ENCODE assay signal across 7 mouse cellular contexts in the genomic region with DNA sequence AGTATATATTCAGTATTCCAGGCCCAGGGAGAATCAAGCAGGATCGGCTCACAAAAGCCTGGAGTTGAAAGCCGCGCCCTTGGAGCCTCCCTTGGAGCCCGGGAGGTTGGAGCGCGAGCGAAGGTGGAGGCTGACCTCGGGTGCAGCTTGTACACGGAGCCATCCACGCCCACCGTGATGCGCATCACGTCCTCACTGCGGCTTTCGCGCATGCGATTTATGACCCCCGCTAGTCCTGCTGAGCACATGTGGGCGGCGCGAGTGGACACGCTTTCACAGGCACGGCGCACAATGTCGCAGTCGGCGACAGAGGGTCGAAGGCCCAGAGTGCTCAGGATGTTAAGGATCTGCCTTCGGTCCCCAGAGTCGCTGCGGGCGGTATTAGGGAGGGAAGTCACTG. TPM values are rescaled to one million over a fixed set of nuclear protein-coding genes. Genes with fewer than 3 reads are reported as not detected.
A peak's percentile ranks its signal among the peaks of the same experiment; 100 is the strongest.
DNase-seq lines count a peak whose midpoint lies in the region; ATAC-seq and TF ChIP-seq lines count a peak whose summit lies in the region.

No protein-coding gene starts in this region.

- TF ChIP-seq POLR2A in lung, adult 2 months (IDR thresholded peaks at IDR 0.05; ENCODE audit: borderline replicate concordance, extremely low read depth, low read depth, low read length) = no peak

- TF ChIP-seq CTCF in lung, adult 2 months (IDR thresholded peaks at IDR 0.05; ENCODE audit: insufficient read depth, low read length) = no peak

- H3K4me2 ChIP-seq in lung, embryonic 15.5 days = peak overlapping the region; percentile 75
- peak overlapping the region; percentile 82 for H3K4me2 ChIP-seq in midbrain, embryonic 14.5 days (ENCODE audit: low read length)

- H3K9ac ChIP-seq in lung, embryonic 15.5 days = peak overlapping the region; percentile 44
- H3K9ac ChIP-seq in midbrain, embryonic 14.5 days (replicated peaks; ENCODE audit: low read length) = peak overlapping the region; percentile 70

- 3% methylated on average over 32 of the region's 32 CpGs for WGBS in lung, embryonic 15.5 days
- WGBS in lung, adult 2 months = 15% methylated on average over 32 of the region's 32 CpGs
- WGBS in midbrain, embryonic 14.5 days = under 1% methylated on average over 32 of the region's 32 CpGs

- no peaks in the 10 kb centered on the region for H3K36me3 ChIP-seq in lung, embryonic 15.5 days
- no peaks in the 10 kb centered on the region for H3K36me3 ChIP-seq in midbrain, embryonic 14.5 days (ENCODE audit: control insufficient read depth, insufficient read depth, low read length)

- H3K4me3 ChIP-seq in lung, embryonic 15.5 days = peak overlapping the region; percentile 39
- H3K4me3 ChIP-seq in lung, adult 2 months (replicated peaks; ENCODE audit: extremely low read depth, low read depth, low read length) = no peak overlapping the region
- peak overlapping the region; percentile 40 for H3K4me3 ChIP-seq in midbrain, embryonic 14.5 days (replicated peaks; ENCODE audit: low read depth, low read length)

- intact Hi-C loops in left cerebral cortex, postnatal 10 days (cut with DNase I) = no loop called here

- H3K27ac ChIP-seq in lung, embryonic 15.5 days = no peak overlapping the region
- peak overlapping the region; percentile 87 for H3K27ac ChIP-seq in midbrain, embryonic 14.5 days (replicated peaks; ENCODE audit: low read depth, low read length)

- H3K9me3 ChIP-seq in lung, embryonic 15.5 days = no peaks in the 10 kb centered on the region
- H3K9me3 ChIP-seq in midbrain, embryonic 14.5 days (ENCODE audit: control insufficient read depth, low read length) = no peaks in the 10 kb centered on the region

- DNase-seq in lung, adult 2 months = no peak
- peak; percentile 43 to 49 for DNase-seq in frontal cortex, postnatal 14 days (ENCODE audit: low spot score in 2 of 2)
- DNase-seq in left cerebral cortex, postnatal 10 days (ENCODE audit: extremely low spot score in 1 of 2, low spot score in 2 of 2) = peak; percentile 45 to 84
- DNase-seq in midbrain, embryonic 14.5 days = peak; percentile 93
- peak; percentile 45 for DNase-seq in testis, postnatal 14 days (ENCODE audit: low spot score)

- peaks cover 9% of the 10 kb centered on the region; the same call in 1 of the 2 replicates for H3K27me3 ChIP-seq in lung, embryonic 15.5 days
- H3K27me3 ChIP-seq in midbrain, embryonic 14.5 days (ENCODE audit: control insufficient read depth, insufficient read depth, low read length) = 0 out of 2 replicates have a peak, but pooled peaks cover 4% of the 10 kb centered on the region

- H3K4me1 ChIP-seq in lung, embryonic 15.5 days = peaks cover 26% of the 10 kb centered on the region
- peaks cover 5% of the 10 kb centered on the region; the same call in 1 of the 2 replicates for H3K4me1 ChIP-seq in lung, adult 2 months (ENCODE audit: control insufficient read depth, insufficient read depth, low read length)
- peaks cover 25% of the 10 kb centered on the region for H3K4me1 ChIP-seq in midbrain, embryonic 14.5 days (ENCODE audit: control insufficient read depth, insufficient read depth, low read length)

- ATAC-seq in lung, embryonic 15.5 days (ENCODE audit: borderline replicate concordance, extremely low read depth, low FRiP score, low TSS enrichment) = peak; percentile 45; the same call in 1 of the 2 replicates
- ATAC-seq in common myeloid progenitor, adult 5-6 weeks (replicated peaks; ENCODE audit: low read depth, poor library complexity, severe bottlenecking) = peak; percentile 44
- peak; percentile 87 for ATAC-seq in midbrain, embryonic 14.5 days (ENCODE audit: low FRiP score, low TSS enrichment)

RNA-seq across cellular contexts. Expression of a gene that starts 3.4 kb away (rescaled TPM):
- 273 and 720 TPM in 2 replicates for polyA plus RNA-seq in lung, embryonic 15.5 days (2015; fragmentation: Nextera tagmentation; extraction: Ambion mirVana)
- polyA plus RNA-seq in lung, adult 2 months (2012; rRNA removed) = 185 and 203 TPM in 2 replicates
- not detected in 2 replicates for total RNA-seq in common myeloid progenitor, adult 5-6 weeks (2017)
- not detected for total RNA-seq in left cerebral cortex, postnatal 10 days (2021)
- polyA plus RNA-seq in midbrain, embryonic 14.5 days (2014; fragmentation: Nextera tagmentation; extraction: Ambion mirVana) = not detected in 2 replicates

RNA-seq across cellular contexts. Expression of a gene that starts 23.9 kb away (rescaled TPM):
- 149 and 160 TPM in 2 replicates for polyA plus RNA-seq in lung, embryonic 15.5 days (2015; fragmentation: Nextera tagmentation; extraction: Ambion mirVana)
- polyA plus RNA-seq in lung, adult 2 months (2012; rRNA removed) = 80.3 and 102 TPM in 2 replicates
- total RNA-seq in common myeloid progenitor, adult 5-6 weeks (2017) = 49.9 and 61.2 TPM in 2 replicates
- total RNA-seq in left cerebral cortex, postnatal 10 days (2021) = 10 to 100 TPM; 21.1 to 22.0 TPM
- 42.5 and 46.6 TPM in 2 replicates for polyA plus RNA-seq in midbrain, embryonic 14.5 days (2014; fragmentation: Nextera tagmentation; extraction: Ambion mirVana)

RNA-seq across cellular contexts. Expression of a gene that starts 40.2 kb away (rescaled TPM):
- polyA plus RNA-seq in lung, embryonic 15.5 days (2015; fragmentation: Nextera tagmentation; extraction: Ambion mirVana) = 31.3 and 37.6 TPM in 2 replicates
- polyA plus RNA-seq in lung, adult 2 months (2012; rRNA removed) = 79.4 and 84.8 TPM in 2 replicates
- total RNA-seq in common myeloid progenitor, adult 5-6 weeks (2017) = not detected in 2 replicates
- 10 to 100 TPM; 14.8 to 16.0 TPM for total RNA-seq in left cerebral cortex, postnatal 10 days (2021)
- 0.23 and 8.5 TPM in 2 replicates for polyA plus RNA-seq in midbrain, embryonic 14.5 days (2014; fragmentation: Nextera tagmentation; extraction: Ambion mirVana)

RNA-seq across cellular contexts. Expression of a gene that starts 47.9 kb away (rescaled TPM):
- polyA plus RNA-seq in lung, embryonic 15.5 days (2015; fragmentation: Nextera tagmentation; extraction: Ambion mirVana) = 1.7 and 1.9 TPM in 2 replicates
- 0.98 and 1.3 TPM in 2 replicates for polyA plus RNA-seq in lung, adult 2 months (2012; rRNA removed)
- not detected in 2 replicates for total RNA-seq in common myeloid progenitor, adult 5-6 weeks (2017)
- 1 to 10 TPM; 1.1 to 1.4 TPM for total RNA-seq in left cerebral cortex, postnatal 10 days (2021)
- polyA plus RNA-seq in midbrain, embryonic 14.5 days (2014; fragmentation: Nextera tagmentation; extraction: Ambion mirVana) = 5.9 and 9.8 TPM in 2 replicates

RNA-seq across cellular contexts. Expression of a gene that starts 53.5 kb away (rescaled TPM):
- polyA plus RNA-seq in lung, embryonic 15.5 days (2015; fragmentation: Nextera tagmentation; extraction: Ambion mirVana) = 58.6 and 61.4 TPM in 2 replicates
- 42.8 and 70.1 TPM in 2 replicates for polyA plus RNA-seq in lung, adult 2 months (2012; rRNA removed)
- total RNA-seq in common myeloid progenitor, adult 5-6 weeks (2017) = 32.8 and 33.6 TPM in 2 replicates
- total RNA-seq in left cerebral cortex, postnatal 10 days (2021) = 100 to 1,000 TPM; 130 to 133 TPM
- 40.5 and 57.6 TPM in 2 replicates for polyA plus RNA-seq in midbrain, embryonic 14.5 days (2014; fragmentation: Nextera tagmentation; extraction: Ambion mirVana)

Comparison
In these comparisons a context has a peak if more than half of its experiments do, and no peak if none do; other contexts are left out.
1. RNA of a gene that starts 3.4 kb away (polyA plus RNA-seq): 273 to 720 TPM in lung, embryonic 15.5 days and 185 to 203 TPM in lung, adult 2 months; not detected in midbrain, embryonic 14.5 days; every median in the first group is over 100 times any median in the second.
2. Peak in every context shown above with its lines, with median percentiles within 50 percentile points of each other: ATAC-seq.